Mouse (Mus musculus): ENCODE measurements around the gene E130218I03Rik.

The E130218I03Rik gene

DNA sequence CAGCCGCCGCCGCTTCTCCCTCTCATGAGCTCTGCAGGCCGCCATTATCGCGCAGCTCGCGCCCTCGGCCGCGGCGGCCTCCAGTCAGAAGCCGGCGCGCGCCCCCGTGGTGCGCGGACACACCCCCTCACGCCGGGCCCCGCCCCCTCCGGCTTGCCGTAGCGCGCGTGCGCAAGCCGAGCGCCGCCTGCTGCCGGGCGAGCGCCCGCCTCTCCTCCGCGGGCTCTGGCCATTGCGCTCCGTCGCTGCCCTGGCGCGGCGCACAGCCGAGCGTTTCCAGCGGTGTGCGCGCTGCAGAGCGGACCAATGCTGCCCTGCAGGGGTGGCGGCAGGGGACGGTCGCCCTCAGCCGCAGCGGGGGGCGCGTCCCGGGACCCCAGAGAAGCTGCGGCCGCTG is 43.7 kb downstream of the E130218I03Rik start:
- peak; percentile 91 for DNase-seq (ENCODE audit: low read depth, low spot score)

DNA sequence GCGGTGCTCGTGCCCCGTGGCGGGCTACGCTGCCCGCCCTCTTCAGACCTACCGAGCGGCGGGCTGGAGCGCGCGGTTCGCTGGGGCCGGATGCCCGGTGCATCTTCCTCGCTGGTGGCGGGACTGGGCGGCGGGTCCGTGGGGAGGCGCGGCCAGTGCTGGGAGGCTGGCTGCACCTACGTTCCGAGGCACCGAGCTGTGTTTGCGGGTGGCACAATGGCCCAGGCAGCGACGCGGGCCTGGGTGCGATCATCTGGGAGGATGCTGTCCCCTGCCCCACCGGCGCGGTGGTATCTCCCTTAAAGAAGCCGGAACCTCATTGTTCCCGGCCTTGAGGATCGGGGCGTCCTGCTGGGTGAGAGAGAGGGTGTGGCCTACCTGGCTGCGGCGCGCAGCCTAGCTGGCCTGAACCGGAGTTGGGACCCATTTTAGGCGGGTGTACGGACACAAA is 44.1 kb downstream of the E130218I03Rik start, which contains the start of gene Pdik1l:
Pdik1l (minus strand) TSS at position 321 of the 451 bp plus-strand sequence.
- DNase-seq (ENCODE audit: low read depth, low spot score), result peak; percentile 63

DNA sequence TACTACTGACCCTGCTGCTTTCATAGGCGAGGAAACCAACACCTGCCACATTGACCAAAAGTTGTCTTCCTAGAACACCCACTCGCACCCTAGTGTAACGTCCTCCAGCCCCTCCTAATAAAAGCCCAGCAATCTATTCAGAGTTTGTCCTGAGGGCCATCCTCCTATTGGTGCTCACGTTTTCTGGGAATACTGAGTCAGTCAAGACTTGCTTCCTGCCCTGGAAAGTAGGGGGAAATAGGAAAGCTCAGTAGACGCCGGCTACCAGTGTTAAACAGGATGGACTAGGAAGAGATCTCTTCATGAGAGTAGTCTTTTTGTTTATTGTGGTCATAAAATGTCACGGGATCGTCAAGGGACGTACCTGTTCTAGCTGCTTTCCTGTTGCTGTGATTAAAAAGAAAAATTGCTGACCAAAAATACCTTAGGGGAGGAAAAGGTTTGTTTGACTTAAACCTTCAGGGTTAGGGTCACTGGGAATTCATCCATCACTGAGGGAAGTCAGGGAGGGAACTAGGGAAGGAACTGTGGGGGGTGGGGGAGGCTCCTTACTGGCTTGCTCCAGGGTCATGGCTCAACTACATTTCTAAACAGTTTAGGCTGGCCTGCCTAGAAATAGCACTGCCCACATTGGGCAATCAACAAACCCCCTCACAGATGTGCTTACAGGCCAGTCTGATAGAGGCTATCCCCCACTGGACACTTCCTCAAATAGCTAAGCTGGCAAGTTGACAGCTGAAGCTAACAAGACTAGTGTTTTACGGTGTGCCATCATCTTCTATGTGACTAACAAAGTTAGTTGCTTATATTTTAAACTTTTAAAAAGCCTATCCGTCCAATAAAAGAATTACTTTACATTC is 45.2 kb downstream of the E130218I03Rik start:
- DNase-seq (ENCODE audit: low read depth, low spot score), result no peak

DNA sequence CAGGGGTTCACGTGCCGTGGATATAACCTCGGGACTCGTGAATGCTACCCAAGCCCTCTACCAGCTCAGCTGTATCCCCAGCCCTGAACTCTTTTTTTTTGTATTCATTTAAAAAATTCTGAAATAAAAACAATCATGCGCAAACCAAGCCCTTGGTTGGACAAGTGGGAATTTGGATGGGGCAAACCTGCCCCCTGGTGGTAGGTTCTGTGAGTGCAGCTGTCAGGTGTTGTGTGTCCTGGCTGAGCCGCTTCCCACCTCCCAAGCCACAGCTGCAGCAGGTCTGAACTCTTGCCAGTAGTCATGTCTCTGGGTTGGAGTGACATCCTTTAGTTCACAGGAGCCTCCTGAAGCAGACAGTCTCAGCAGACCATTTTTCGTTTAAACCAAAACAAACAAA is 48.6 kb downstream of the E130218I03Rik start:
- peak; percentile 75 for DNase-seq (ENCODE audit: low read depth, low spot score)

DNA sequence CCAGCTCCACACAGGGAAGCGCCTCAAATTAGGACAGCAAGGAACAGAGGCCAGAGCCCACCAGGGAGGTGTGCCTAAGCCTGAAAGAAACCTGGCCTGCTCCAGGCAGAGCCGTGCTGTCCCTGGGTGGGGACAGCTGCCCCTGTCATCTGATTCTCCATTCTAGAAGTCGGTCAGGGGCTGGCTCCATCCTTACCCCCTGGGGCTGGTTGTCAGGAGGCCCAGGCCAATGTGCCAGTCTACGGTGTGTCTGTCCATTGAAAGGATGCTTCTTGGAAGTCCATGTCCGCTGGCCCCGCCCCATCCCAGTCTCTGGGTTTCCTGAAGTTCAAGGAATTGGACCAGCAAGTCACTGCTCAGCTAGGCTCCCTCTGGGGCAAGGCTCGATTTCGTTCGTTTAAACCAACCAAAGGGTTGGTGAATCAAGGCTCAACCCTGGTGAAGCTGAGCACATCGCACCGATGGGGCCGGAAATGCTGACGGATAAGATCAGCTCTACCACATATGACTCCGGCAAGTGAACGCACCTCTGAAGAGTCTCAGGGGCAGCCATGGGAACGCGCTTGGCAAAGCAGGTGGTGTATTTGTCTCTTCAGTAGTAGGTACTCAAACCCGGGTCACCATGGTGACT is 49.7 kb downstream of the E130218I03Rik start:
- DNase-seq (ENCODE audit: low read depth, low spot score), result no peak

DNA sequence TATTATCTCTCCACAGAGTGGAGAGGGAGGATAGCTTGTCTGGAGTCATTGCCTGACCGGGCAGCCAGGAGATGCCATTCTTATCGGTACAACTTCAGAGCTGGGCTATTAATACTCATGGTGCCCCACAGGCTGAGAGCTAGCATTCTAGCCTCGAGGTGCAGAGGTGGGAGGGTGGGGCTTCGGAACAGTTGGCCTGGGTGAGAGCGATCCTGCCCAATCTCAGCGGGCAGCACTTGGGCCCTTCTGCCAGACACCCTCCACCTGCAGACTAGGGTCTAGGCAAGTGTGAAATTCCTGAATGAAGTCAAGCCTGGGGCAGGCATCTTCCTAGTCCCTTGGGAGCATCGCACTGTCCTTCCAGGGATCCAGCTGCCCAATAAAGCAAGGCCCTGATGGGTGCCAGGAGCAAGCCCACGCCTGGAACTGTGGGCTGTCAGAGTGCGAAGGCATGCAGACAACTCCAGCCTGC is 50.3 kb downstream of the E130218I03Rik start:
- no peak for DNase-seq (ENCODE audit: low read depth, low spot score)

Data from retina, postnatal 7 days (tissue).